Mouse (Mus musculus): ENCODE measurements around the gene Fam57b. TPM values are rescaled to one million over a fixed set of nuclear protein-coding genes. Genes with fewer than 3 reads are reported as not detected.
A peak's percentile ranks its signal among the peaks of the same experiment; 100 is the strongest.

The Fam57b gene
- polyA plus RNA-seq, 1 experiment, result 27.3 TPM

DNA sequence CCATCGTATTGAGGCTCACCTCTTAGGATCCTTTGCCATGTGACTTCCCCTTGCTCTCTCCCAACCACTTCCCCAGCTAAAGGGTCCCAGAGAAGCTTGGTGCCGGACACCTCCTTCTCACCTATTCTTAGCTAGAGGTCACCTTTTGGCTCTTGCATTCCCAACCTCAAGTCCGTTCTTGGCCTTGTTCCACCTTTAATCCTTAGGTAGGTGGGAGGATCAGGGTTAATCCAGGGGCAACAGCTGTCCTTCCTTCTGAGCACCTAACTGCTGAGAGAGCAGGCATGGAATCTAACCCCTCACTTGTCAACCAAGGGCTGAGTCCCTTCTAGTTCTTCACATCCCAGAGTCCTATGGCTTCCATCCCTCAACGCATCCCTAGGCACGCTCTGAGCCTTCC, 28.5 kb downstream of the Fam57b start:
- DNase-seq (ENCODE audit: low read depth), result no peak

DNA sequence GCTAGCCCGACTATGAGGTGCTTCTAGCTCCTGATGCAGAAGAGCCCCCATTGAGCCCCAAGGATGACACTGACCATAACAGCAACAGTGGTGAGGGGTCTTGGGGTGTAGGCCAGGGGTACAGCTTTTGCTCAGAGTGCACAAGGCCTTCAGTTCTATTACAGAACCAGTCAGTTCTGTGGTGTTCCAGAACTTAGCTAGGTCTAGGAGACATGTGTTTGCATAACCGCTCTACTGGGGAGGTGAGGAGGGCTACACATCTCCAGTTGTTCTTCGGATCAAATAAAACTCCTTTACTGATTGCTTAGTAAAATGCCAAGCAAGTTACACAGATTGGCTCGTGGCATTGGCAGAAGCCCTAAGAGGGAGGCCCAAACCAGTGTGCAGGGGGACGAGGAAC, 34.1 kb downstream of the Fam57b start, which contains the start of gene 4930451I11Rik:
Gene 4930451I11Rik (minus strand): TSS at position 101 of the 400 bp plus-strand sequence.
- DNase-seq (ENCODE audit: low read depth), result no peak

GRCm38 (mm10) chr7:126832036-126832598, 34.6 kb downstream of the Fam57b start:
- no peak for DNase-seq (ENCODE audit: low read depth)

- DNase-seq (ENCODE audit: low read depth), result no peak
These were observed 35.8 kb downstream of the Fam57b start for GRCm38 (mm10) chr7:126833294-126833693.

DNA sequence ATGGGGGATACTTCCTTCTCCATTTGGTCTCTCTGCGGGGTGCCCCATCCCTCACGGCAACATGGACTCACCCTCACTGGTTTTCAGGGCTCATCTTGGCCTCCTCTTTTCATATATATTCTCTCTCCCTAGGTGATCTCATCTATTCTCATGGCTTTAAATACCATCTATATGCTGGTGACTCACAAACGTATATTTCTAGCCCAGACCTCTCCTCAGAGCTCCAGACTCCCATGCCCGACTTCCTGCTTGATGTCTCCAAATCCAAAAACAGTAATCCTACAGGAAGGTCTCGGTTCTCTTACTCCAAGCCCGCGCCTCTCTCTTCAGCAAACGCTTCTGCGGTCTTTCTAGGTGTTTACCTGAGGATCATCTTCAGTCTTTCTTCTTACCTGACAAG, 45.8 kb downstream of the Fam57b start:
- no peak for DNase-seq (ENCODE audit: low read depth)

DNA sequence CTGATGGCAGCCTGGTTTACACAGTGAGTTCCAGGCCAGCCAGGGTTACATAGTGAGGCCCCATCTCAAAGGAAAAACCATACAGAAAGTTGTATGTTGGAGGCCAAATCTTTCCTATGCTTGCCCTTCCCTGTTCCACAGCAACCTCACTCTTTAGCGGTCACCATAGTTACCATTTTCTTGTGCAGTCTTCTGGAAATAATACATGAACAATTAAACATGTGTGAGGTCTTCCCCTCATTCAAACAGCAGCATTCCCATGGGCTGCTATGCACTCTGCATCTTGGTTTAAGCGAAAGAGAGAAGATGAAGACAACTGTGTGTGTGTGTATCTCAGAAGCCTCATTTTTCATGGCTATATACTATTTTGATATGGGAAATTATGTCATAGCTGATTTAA, 48.0 kb downstream of the Fam57b start:
- no peak for DNase-seq (ENCODE audit: low read depth)

GRCm38 (mm10) chr7:126847116-126847420, 49.6 kb downstream of the Fam57b start, which contains the start of gene Doc2a:
Gene Doc2a (plus strand): TSS chr7:126847416.
- no peak for DNase-seq (ENCODE audit: low read depth)

- DNase-seq (ENCODE audit: low read depth), result no peak
These were observed 50.2 kb downstream of the Fam57b start for GRCm38 (mm10) chr7:126847421-126848398.

DNA sequence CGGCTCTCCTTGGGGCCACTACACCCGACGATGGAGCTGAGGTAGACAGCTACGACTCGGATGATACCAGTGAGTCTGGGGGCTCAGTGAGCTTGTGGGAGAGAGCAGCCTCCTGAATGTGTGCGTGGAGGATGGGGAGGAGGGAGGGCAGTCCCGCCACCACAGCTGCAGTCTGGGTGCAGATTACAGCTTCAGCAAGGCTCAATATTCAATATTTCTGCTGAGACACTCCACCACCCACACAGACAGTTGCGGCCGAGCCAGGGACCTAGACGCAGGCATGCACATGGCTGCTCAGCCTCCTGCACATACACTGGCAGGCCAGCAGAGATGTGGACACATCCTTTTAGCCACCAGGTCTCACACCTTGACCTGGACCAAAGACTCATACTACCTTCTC, 51.3 kb downstream of the Fam57b start:
- DNase-seq (ENCODE audit: low read depth), result no peak

DNA sequence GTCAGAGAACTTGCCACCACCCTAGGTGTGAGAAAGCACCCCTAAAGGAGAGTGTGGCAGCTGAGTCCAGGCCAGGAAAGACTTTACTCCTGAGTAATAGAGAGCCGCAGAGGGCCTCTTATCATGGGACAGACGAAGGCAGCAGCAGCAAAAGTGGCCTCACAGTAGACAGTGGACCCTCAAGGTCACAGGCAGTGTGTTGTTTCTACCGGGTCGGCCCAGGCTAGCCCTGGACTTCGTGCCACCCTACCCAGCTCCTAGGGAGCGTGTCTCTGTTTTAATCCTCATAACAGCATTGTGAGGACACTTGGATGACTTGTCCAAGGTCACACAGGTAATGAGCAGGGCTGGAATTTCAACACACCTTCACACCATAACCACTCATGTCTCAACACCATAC, 52.7 kb downstream of the Fam57b start:
- no peak for DNase-seq (ENCODE audit: low read depth)

- no peak for DNase-seq (ENCODE audit: low read depth)
These were observed 53.7 kb downstream of the Fam57b start for GRCm38 (mm10) chr7:126851192-126851591.

GRCm38 (mm10) chr7:126853454-126853853, 56.0 kb downstream of the Fam57b start:
- DNase-seq (ENCODE audit: low read depth), result no peak

- no peak for DNase-seq (ENCODE audit: low read depth)
These were observed 58.2 kb downstream of the Fam57b start for GRCm38 (mm10) chr7:126855641-126856040.

- no peak for DNase-seq (ENCODE audit: low read depth)
These were observed 59.4 kb downstream of the Fam57b start for GRCm38 (mm10) chr7:126856741-126857420.

DNA sequence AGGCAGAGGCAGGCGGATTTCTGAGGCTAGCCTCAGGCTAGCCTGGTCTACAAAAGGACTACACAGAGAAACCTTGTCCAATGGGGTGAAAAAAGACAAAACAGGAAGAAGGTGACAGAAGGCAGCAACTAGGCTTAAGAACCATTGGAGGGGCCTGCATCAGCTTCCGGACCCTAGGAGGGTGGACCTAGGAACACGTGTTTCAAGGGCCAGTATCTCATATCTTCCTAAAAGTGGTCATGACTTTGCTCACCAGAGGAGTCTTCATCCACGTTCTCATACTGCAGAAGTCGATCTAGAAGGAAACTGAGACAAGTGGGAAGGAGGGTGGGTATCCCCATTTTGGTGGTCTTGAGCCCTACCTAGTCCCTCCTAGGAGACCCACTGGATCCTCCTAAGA, 63.5 kb downstream of the Fam57b start:
- DNase-seq (ENCODE audit: low read depth), result no peak

DNA sequence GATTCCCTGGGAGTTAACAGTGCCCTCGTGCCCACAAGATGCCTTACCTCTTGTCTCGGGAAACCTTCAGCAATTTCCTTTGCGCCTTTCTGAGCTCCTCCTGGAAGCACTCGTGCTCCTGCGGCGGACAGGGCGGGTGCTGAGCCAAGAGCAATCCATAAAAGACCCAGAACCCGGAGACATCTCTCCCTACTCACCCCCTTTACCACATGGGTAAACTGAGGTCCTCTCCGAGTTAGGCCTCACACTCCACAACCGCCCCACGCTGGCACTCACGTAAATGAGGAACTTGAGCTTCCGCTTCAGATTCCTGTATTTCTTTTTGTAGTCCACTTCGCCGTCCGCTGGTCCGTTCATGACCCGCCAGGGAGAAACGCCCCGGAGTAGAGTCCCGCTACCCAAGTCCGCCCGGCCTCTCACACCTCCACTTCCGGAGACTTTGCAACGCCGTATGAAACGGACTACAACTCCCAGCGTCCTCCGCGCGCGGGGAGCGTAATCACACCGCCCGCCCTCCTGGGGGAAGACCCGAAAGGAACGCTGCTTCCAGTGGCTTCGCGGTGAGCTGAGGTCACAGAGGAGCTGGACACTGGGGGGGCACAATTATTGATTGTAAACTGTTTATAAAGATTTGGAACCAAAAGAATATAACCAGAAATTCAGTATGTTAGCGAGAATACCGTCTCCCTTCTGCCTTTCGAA, 64.1 kb downstream of the Fam57b start, which contains the start of gene Hirip3:
Gene Hirip3 (plus strand): TSS at position 544 of the 702 bp plus-strand sequence.
- peak; percentile 49 for DNase-seq (ENCODE audit: low read depth)

GRCm38 (mm10) chr7:126862147-126862784, 64.8 kb downstream of the Fam57b start, which contains the start of gene Ino80e:
Gene Ino80e (minus strand): TSS chr7:126862377.
- peak; percentile 41 for DNase-seq (ENCODE audit: low read depth)

GRCm38 (mm10) chr7:126863791-126864190, 66.3 kb downstream of the Fam57b start:
- DNase-seq (ENCODE audit: low read depth), result no peak

- no peak for DNase-seq (ENCODE audit: low read depth)
These were observed 70.1 kb downstream of the Fam57b start for GRCm38 (mm10) chr7:126867534-126867933.

- DNase-seq (ENCODE audit: low read depth), result no peak
These were observed 70.5 kb downstream of the Fam57b start for GRCm38 (mm10) chr7:126868003-126868402.
